Mouse (Mus musculus): ENCODE measurements around the gene Twnk.

GRCm38 (mm10) chr19:44987004-44987403 is 18.5 kb upstream of the Twnk start:
- TF ChIP-seq CTCF (conservative IDR thresholded peaks at IDR 0.05; ENCODE audit: low read length) (no peak), NANOG (IDR thresholded peaks at IDR 0.05; ENCODE audit: borderline replicate concordance, low read length) (no peak)

Measured in E14TG2a.4 (cell line).